Mouse (Mus musculus) neural tube, embryonic 15.5 days (tissue): ENCODE data around the gene Shb. TPM values are rescaled to one million over a fixed set of nuclear protein-coding genes. Genes with fewer than 3 reads are reported as not detected.

Experiments used
- ATAC-seq: fragments of 200-750 bp; cut with Nextera tagmentation; 2 replicates; pipeline ENCODE4 v1.8.0; 2017; ENCODE audit warnings: mild to moderate bottlenecking, moderate TSS enrichment, moderate library complexity; ENCODE audit not compliant: low FRiP score
- H3K27ac ChIP-seq: fragments of 300-500 bp; sonication (generic); replicated peaks from 2 replicates; pipeline ENCODE4 v1.5.1; 2015; ENCODE audit warnings: mild to moderate bottlenecking, inconsistent platforms
- H3K27me3 ChIP-seq: fragments of 300-500 bp; sonication (generic); replicated peaks from 2 replicates; pipeline ENCODE4 v1.6.1; 2015; ENCODE audit warnings: inconsistent platforms
- H3K36me3 ChIP-seq: fragments of 300-500 bp; sonication (generic); 2 replicates; pipeline ENCODE4 v1.6.1; 2015; ENCODE audit warnings: inconsistent platforms
- H3K4me1 ChIP-seq: fragments of 300-500 bp; sonication (generic); 2 replicates; pipeline ENCODE4 v1.6.1; 2015; ENCODE audit warnings: inconsistent platforms
- H3K4me2 ChIP-seq: fragments of 300-500 bp; sonication (generic); 2 replicates; pipeline ENCODE4 v1.6.1; 2015; ENCODE audit warnings: inconsistent platforms, mild to moderate bottlenecking, moderate library complexity
- H3K4me3 ChIP-seq: fragments of 300-500 bp; sonication (generic); replicated peaks from 2 replicates; pipeline ENCODE4 v1.5.1; 2015; ENCODE audit warnings: mild to moderate bottlenecking, inconsistent platforms
- H3K9ac ChIP-seq: fragments of 300-500 bp; sonication (generic); replicated peaks from 2 replicates; pipeline ENCODE4 v1.6.1; 2015; ENCODE audit warnings: mild to moderate bottlenecking, inconsistent platforms
- H3K9me3 ChIP-seq: fragments of 300-500 bp; sonication (generic); replicated peaks from 2 replicates; pipeline ENCODE4 v1.6.1; 2016; ENCODE audit warnings: inconsistent platforms
- WGBS: fragments of 180-500 bp; shearing (Covaris S2); methylation state at CpG from one replicate; pipeline ENCODE4 v1.1.7; 2015; ENCODE audit warnings: mixed read lengths; 5-methylcytosine and 5-hydroxymethylcytosine counted together
- polyA plus RNA-seq: library from polyadenylated mRNA; unstranded; fragments of >200 nt; fragmentation: Nextera tagmentation; extraction: Ambion mirVana; gene quantifications from 2 replicates; pipeline ENCODE4 v1.2.1, GENCODE M21; 2015

Shb gene
- polyA plus RNA-seq, 1 experiment from 2014 or later, result 3.9 TPM

GRCm38 (mm10) chr4:45540151-45540933, 8.1 kb upstream of the Shb start:
- H3K36me3 ChIP-seq, result no peaks in the 10 kb centered on the region
- H3K9ac ChIP-seq, result no peak overlapping the region
- H3K27me3 ChIP-seq, result no peaks in the 10 kb centered on the region
- H3K9me3 ChIP-seq, result no peaks in the 10 kb centered on the region
- no peak overlapping the region for H3K27ac ChIP-seq
- no peak overlapping the region for H3K4me2 ChIP-seq
- no peak for ATAC-seq
- peaks cover 8% of the 10 kb centered on the region; the same call in 1 of the 2 replicates for H3K4me1 ChIP-seq
- WGBS, result 51% methylated on average over 15 of the region's 15 CpGs
- H3K4me3 ChIP-seq, result no peak overlapping the region

- Histone ChIP-seq H3K27me3 (no peaks in the 10 kb centered on the region), H3K4me2 (no peak overlapping the region), H3K36me3 (no peaks in the 10 kb centered on the region), H3K27ac (no peak overlapping the region), H3K4me1 (peaks cover 8% of the 10 kb centered on the region; the same call in 1 of the 2 replicates), H3K9me3 (no peaks in the 10 kb centered on the region), H3K9ac (no peak overlapping the region), H3K4me3 (no peak overlapping the region)
- ATAC-seq, result no peak
Observed at GRCm38 (mm10) chr4:45539187-45539586, 6.9 kb upstream of the Shb start.

GRCm38 (mm10) chr4:45533436-45533940, 1.2 kb upstream of the Shb start:
- Histone ChIP-seq H3K36me3 (no peaks in the 10 kb centered on the region), H3K4me3 (no peak overlapping the region), H3K9ac (no peak overlapping the region), H3K4me1 (peaks cover 32% of the 10 kb centered on the region), H3K27ac (no peak overlapping the region), H3K9me3 (no peaks in the 10 kb centered on the region), H3K27me3 (0 out of 2 replicates have a peak, but pooled peaks cover 3% of the 10 kb centered on the region), H3K4me2 (no peak overlapping the region)
- no peak for ATAC-seq
- 53% methylated on average over 1 of the region's 1 CpGs for WGBS

GRCm38 (mm10) chr4:45530662-45531542, 1.4 kb downstream of the Shb start:
- Histone ChIP-seq H3K27ac (peak overlapping the region; percentile 93), H3K27me3 (0 out of 2 replicates have a peak, but pooled peaks cover 3% of the 10 kb centered on the region), H3K36me3 (no peaks in the 10 kb centered on the region), H3K9ac (peak overlapping the region; percentile 78), H3K4me1 (peaks cover 53% of the 10 kb centered on the region), H3K4me3 (peak overlapping the region; percentile 76), H3K9me3 (no peaks in the 10 kb centered on the region), H3K4me2 (peak overlapping the region; percentile 94)
- WGBS, result under 1% methylated on average over 58 of the region's 68 CpGs
- peak; percentile 93 for ATAC-seq

GRCm38 (mm10) chr4:45529986-45530597, 2.2 kb downstream of the Shb start:
- WGBS, result under 1% methylated on average over 68 of the region's 89 CpGs
- peaks cover 53% of the 10 kb centered on the region for H3K4me1 ChIP-seq
- peak; percentile 51 for ATAC-seq

GRCm38 (mm10) chr4:45529201-45529985, 2.9 kb downstream of the Shb start:
- Histone ChIP-seq H3K4me2 (peak overlapping the region; percentile 94), H3K27ac (peak overlapping the region; percentile 83), H3K9ac (peak overlapping the region; percentile 78), H3K9me3 (no peaks in the 10 kb centered on the region), H3K4me1 (peaks cover 53% of the 10 kb centered on the region), H3K4me3 (peak overlapping the region; percentile 76), H3K36me3 (no peaks in the 10 kb centered on the region), H3K27me3 (0 out of 2 replicates have a peak, but pooled peaks cover 3% of the 10 kb centered on the region)
- ATAC-seq, result peak; percentile 11; the same call in 1 of the 2 replicates
- WGBS, result under 1% methylated on average over 71 of the region's 71 CpGs

More at GRCm38 (mm10) chr4:45529986-45530597, 2.2 kb downstream of the Shb start:
- H3K27me3 ChIP-seq, result 0 out of 2 replicates have a peak, but pooled peaks cover 3% of the 10 kb centered on the region
- H3K27ac ChIP-seq, result peak overlapping the region; percentile 83
- H3K9ac ChIP-seq, result peak overlapping the region; percentile 78
- no peaks in the 10 kb centered on the region for H3K9me3 ChIP-seq
- H3K4me3 ChIP-seq, result peak overlapping the region; percentile 76
- H3K4me2 ChIP-seq, result peak overlapping the region; percentile 94
- no peaks in the 10 kb centered on the region for H3K36me3 ChIP-seq

- Histone ChIP-seq H3K27ac (no peak overlapping the region), H3K4me2 (peak overlapping the region; percentile 94), H3K9me3 (no peaks in the 10 kb centered on the region), H3K4me1 (peaks cover 53% of the 10 kb centered on the region), H3K27me3 (no peaks in the 10 kb centered on the region), H3K9ac (peak overlapping the region; percentile 78), H3K4me3 (peak overlapping the region; percentile 76), H3K36me3 (no peaks in the 10 kb centered on the region)
- ATAC-seq, result no peak
- WGBS, result 5% methylated on average over 21 of the region's 21 CpGs
Observed at GRCm38 (mm10) chr4:45528355-45529198, 3.7 kb downstream of the Shb start.

- Histone ChIP-seq H3K27ac (no peak overlapping the region), H3K27me3 (no peaks in the 10 kb centered on the region), H3K9me3 (no peaks in the 10 kb centered on the region), H3K36me3 (no peaks in the 10 kb centered on the region), H3K9ac (0 out of 2 replicates have a peak overlapping the region, but pooled peaks have one; percentile 78), H3K4me2 (peak overlapping the region; percentile 94), H3K4me1 (peaks cover 52% of the 10 kb centered on the region), H3K4me3 (peak overlapping the region; percentile 76)
- 91% methylated on average over 2 of the region's 2 CpGs for WGBS
- no peak for ATAC-seq
Observed at GRCm38 (mm10) chr4:45527562-45528354, 4.5 kb downstream of the Shb start.

- Histone ChIP-seq H3K4me2 (peak overlapping the region; percentile 94), H3K27me3 (no peaks in the 10 kb centered on the region), H3K9ac (no peak overlapping the region), H3K4me3 (peak overlapping the region; percentile 15; the same call in 1 of the 2 replicates), H3K27ac (no peak overlapping the region), H3K36me3 (no peaks in the 10 kb centered on the region), H3K4me1 (peaks cover 52% of the 10 kb centered on the region), H3K9me3 (no peaks in the 10 kb centered on the region)
- ATAC-seq, result no peak
- WGBS, result 87% methylated on average over 2 of the region's 2 CpGs
Observed at GRCm38 (mm10) chr4:45526846-45527561, 5.3 kb downstream of the Shb start.
